Mouse (Mus musculus) heart, postnatal 36 days (tissue): Measurements from ENCODE around the gene Fscn2. TPM values are rescaled to one million over a fixed set of nuclear protein-coding genes. Genes with fewer than 3 reads are reported as not detected.

ENCODE experiments used
- DNase-seq, 2 experiments: peaks; one replicate each; pipeline ENCODE4 v3.0.0; 2021 to 2022
- intact Hi-C: fragments of 180-260 bp; cut with DNase I; formaldehyde crosslinking; loops from one replicate; pipeline ENCODE4 v1.15.1; 2025
- total RNA-seq, 2 experiments: library from RNA; stranded (reverse); gene quantifications; 2 replicates each; pipeline ENCODE4 v1.2.3; 2021

Gene Fscn2
- not detected for total RNA-seq

- no peak for DNase-seq
- intact Hi-C loops: no loop called here
These were observed at the start of gene Fscn2 for GRCm38 (mm10) chr11:120361295-120361694. TSS of gene Fscn2 (plus strand) at chr11:120361534.

- peak in 1 of 2 experiments; percentile 1 for DNase-seq
These were observed 49.8 kb upstream of the Fscn2 start for GRCm38 (mm10) chr11:120311561-120311960.

GRCm38 (mm10) chr11:120312069-120312468 lies 49.3 kb upstream of the Fscn2 start:
- intact Hi-C loops: no loop called here
- DNase-seq: no peak

More at GRCm38 (mm10) chr11:120311561-120311960, 49.8 kb upstream of the Fscn2 start:
- intact Hi-C loops: loop anchor here (2.0 kb wide), 1 partner anchor 33 kb away; no protein-coding TSS in a partner anchor

- DNase-seq: no peak
- intact Hi-C loops: no loop called here
These were observed 47.2 kb upstream of the Fscn2 start for GRCm38 (mm10) chr11:120313906-120314685.

- DNase-seq: no peak
- intact Hi-C loops: no loop called here
These were observed 46.5 kb upstream of the Fscn2 start for GRCm38 (mm10) chr11:120314721-120315415.

GRCm38 (mm10) chr11:120315416-120315761 lies 45.9 kb upstream of the Fscn2 start:
- intact Hi-C loops: no loop called here
- no peak for DNase-seq

- DNase-seq: peak; percentile 87
- intact Hi-C loops: no loop called here
These were observed 45.3 kb upstream of the Fscn2 start for GRCm38 (mm10) chr11:120315832-120316689.

GRCm38 (mm10) chr11:120316690-120317254 lies 44.6 kb upstream of the Fscn2 start:
- intact Hi-C loops: no loop called here
- no peak for DNase-seq

GRCm38 (mm10) chr11:120317456-120317855 lies 43.9 kb upstream of the Fscn2 start:
- intact Hi-C loops: no loop called here
- no peak for DNase-seq

GRCm38 (mm10) chr11:120319310-120319709 lies 42.0 kb upstream of the Fscn2 start:
- intact Hi-C loops: no loop called here
- DNase-seq: no peak

- intact Hi-C loops: no loop called here
- DNase-seq: no peak
These were observed 41.2 kb upstream of the Fscn2 start for GRCm38 (mm10) chr11:120320156-120320555.

- intact Hi-C loops: no loop called here
- DNase-seq: no peak
These were observed 25.8 kb upstream of the Fscn2 start for GRCm38 (mm10) chr11:120335431-120336021.

- no peak for DNase-seq
- intact Hi-C loops: no loop called here
These were observed 23.9 kb upstream of the Fscn2 start for GRCm38 (mm10) chr11:120337447-120337846.

- intact Hi-C loops: no loop called here
- no peak for DNase-seq
These were observed 22.5 kb upstream of the Fscn2 start for GRCm38 (mm10) chr11:120338786-120339185.

- DNase-seq: no peak
These were observed 21.3 kb upstream of the Fscn2 start for GRCm38 (mm10) chr11:120339978-120340513.

GRCm38 (mm10) chr11:120341661-120342060 lies 19.7 kb upstream of the Fscn2 start:
- intact Hi-C loops: no loop called here
- no peak for DNase-seq

More at GRCm38 (mm10) chr11:120339978-120340513, 21.3 kb upstream of the Fscn2 start:
- intact Hi-C loops: no loop called here

GRCm38 (mm10) chr11:120342656-120343160 lies 18.6 kb upstream of the Fscn2 start:
- intact Hi-C loops: no loop called here
- no peak for DNase-seq

- no peak for DNase-seq
- intact Hi-C loops: loop anchor here (2.0 kb wide), 1 partner anchor 33 kb away; no protein-coding TSS in a partner anchor
These were observed 17.6 kb upstream of the Fscn2 start for GRCm38 (mm10) chr11:120343519-120344309.
